24 mouse cellular contexts compared by ENCODE assay signal in genomic region chr16:6715245-6715644, GRCm38 (mm10).
"Had no signal": no experiment of that assay in that cellular context is flagged by ENCODE, and none has a peak within 500 bp of the region (broad histone marks: within the 10 kb centered on the region; RNA-seq: fewer than 3 reads in every experiment).

No protein-coding gene starts in this region.

- H3K9ac ChIP-seq: heart, embryonic 13.5 days; heart, embryonic 15.5 days; hindbrain, embryonic 13.5 days; hindbrain, embryonic 15.5 days; kidney, embryonic 15.5 days; limb, embryonic 13.5 days; limb, embryonic 15.5 days; liver, embryonic 12.5 days had no signal

- H3K36me3 ChIP-seq: heart, embryonic 10.5 days; heart, embryonic 13.5 days; heart, embryonic 15.5 days; hindbrain, embryonic 13.5 days; hindbrain, embryonic 15.5 days; kidney, embryonic 15.5 days; limb, embryonic 13.5 days; limb, embryonic 15.5 days; liver, embryonic 12.5 days had no signal

- H3K4me2 ChIP-seq: heart, embryonic 13.5 days; heart, embryonic 15.5 days; hindbrain, embryonic 13.5 days; hindbrain, embryonic 15.5 days; kidney, embryonic 15.5 days; limb, embryonic 13.5 days; limb, embryonic 15.5 days; liver, embryonic 12.5 days had no signal

- ATAC-seq: hindbrain, postnatal 0 days; intestine, embryonic 16.5 days; liver, embryonic 12.5 days had no signal

- H3K4me3 ChIP-seq: heart, embryonic 10.5 days; heart, embryonic 13.5 days; heart, embryonic 15.5 days; hindbrain, embryonic 13.5 days; hindbrain, embryonic 15.5 days; kidney, embryonic 15.5 days; limb, embryonic 13.5 days; limb, embryonic 15.5 days; liver, embryonic 12.5 days had no signal

- H3K4me1 ChIP-seq: heart, embryonic 10.5 days; heart, embryonic 15.5 days; kidney, embryonic 15.5 days; limb, embryonic 15.5 days; liver, embryonic 12.5 days had no signal

- DNase-seq: gastrocnemius, postnatal 14 days; heart, adult 18-20 months; heart, postnatal 14 days; heart, postnatal 36 days; kidney, adult 11 months; kidney, adult 2 months; kidney, adult 9 months; kidney, postnatal 14 days; kidney, postnatal 36 days; layer of hippocampus, adult 9-11 months; layer of hippocampus, postnatal 36 days; left cerebral cortex, postnatal 4 days had no signal

- H3K27me3 ChIP-seq: heart, embryonic 13.5 days; heart, embryonic 15.5 days; hindbrain, embryonic 13.5 days; hindbrain, embryonic 15.5 days; kidney, embryonic 15.5 days; limb, embryonic 13.5 days; limb, embryonic 15.5 days; liver, embryonic 12.5 days had no signal

- H3K27ac ChIP-seq: heart, embryonic 10.5 days; heart, embryonic 13.5 days; heart, embryonic 15.5 days; hindbrain, embryonic 13.5 days; hindbrain, embryonic 15.5 days; hindbrain, postnatal 0 days; kidney, embryonic 15.5 days; kidney, postnatal 0 days; limb, embryonic 13.5 days; limb, embryonic 15.5 days; liver, embryonic 12.5 days had no signal

- H3K9me3 ChIP-seq: heart, embryonic 10.5 days; heart, embryonic 13.5 days; heart, embryonic 15.5 days; hindbrain, embryonic 13.5 days; hindbrain, embryonic 15.5 days; kidney, embryonic 15.5 days; limb, embryonic 13.5 days; limb, embryonic 15.5 days; liver, embryonic 12.5 days had no signal
